Mouse (Mus musculus) frontal cortex, adult 2 months (tissue): ENCODE measurements at regions not wholly inside any gene's neighbourhood (a gene's known extent, or its start where the extent isn't known, plus 50 kb on each side); places are given as distances from the start of the nearest gene placed in this dataset.

Experiments used
- DNase-seq, 2 experiments: peaks; one replicate each; pipeline ENCODE4 v3.0.0; 2022; ENCODE audit warnings: low spot score in 1 of 2; ENCODE audit errors: extremely low spot score in 1 of 2

DNA sequence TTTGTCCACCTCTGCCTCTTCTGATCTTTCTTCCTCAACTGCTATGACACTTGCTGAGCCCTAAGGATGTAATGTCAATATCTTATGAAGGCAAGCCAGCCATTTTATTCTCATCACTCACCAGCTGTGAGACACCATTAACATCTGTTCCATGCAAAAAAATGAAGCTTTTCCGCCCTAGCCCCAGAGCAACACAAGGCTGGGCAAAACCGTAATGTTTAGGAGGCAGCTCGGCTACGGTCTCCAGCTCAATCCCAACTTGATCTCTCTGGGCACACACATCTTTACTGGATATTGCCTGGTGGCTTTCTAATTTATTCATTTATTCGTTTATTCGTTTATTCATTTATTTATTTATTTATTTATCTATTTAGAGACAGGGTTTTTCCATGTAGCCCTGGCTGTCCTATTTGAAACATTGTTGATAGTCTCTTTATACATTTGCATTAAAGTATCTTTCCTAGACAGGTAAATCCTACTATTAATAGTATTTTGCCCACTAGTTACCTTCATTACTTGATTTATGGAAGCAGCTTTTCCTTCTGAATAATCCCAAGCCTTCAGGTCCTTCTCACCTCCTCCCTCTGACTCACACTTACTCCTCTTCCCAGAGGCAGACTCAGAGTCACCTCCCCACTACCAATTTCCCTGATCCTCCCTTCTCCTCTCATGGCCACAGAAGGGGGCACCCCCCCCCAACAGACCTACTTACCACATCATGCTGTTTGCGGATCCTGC, 99.9 kb upstream of the Cpm start:
- no peak for DNase-seq

DNA sequence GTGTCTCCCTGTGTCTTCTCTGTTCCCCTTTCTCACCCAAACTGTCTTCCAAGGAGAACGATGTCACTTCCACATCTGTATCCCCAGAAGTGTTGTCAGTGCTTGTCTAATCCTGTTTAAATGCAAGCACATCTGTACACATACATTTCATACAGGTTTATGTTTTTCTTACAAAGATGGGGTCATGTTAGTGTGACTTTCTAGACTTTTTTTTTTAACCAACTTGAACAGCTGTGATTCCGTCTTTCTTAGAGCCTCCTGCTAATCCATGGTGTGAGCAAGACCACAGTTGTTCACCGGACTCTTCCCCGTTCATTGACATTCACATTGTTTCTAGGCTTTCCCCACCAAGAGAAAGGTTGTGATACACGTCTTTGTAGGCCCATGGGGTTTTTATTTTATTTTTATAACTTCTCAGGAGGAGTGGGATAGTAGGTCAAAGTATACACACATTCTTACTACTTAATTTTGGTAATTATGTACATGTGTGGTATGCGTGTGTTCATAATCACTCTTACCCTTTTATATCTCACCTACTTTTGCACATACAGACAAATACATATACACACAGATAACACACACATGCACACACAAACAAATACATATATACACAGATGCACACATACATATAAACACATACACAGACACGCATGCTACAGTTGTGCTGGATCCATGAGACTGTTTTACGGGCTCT, 100.6 kb upstream of the Cpm start:
- no peak for DNase-seq

DNA sequence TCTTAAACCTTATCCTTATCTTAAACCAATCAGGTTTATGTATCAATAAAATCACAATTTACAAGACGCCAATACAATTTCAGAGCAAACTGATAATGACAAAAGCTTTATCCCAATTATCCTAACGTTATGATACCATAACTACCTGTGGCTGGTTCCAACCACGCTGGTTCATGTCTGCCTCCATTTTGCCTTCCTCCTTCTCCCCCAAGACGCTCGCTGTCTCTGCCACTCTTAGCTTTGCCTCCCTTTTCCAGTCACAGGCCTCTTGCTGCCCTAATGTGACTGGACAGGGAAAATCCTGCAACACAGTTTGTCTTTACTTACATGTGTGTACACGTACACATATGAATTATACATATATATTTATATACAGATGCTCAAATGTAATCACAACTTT, 101.3 kb upstream of the Cpm start:
- no peak for DNase-seq

DNA sequence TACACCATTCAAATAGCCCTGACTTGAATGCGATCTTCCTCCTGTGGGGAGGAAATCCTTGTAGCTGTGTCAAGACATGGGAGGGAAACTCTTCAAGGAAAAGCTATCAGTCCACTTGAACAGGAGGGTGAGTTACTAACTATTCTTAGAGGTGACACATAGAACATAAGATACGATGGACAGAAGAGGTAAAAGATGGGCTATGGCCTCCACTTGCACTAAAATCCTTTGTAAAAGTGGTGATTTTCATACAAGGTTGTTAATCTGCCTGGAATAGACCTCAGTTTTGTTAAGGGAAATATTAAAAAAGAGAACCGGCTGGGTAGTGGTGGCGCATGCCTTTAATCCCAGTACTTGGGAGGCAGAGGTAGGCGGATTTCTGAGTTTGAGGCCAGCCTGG, 102.1 kb upstream of the Cpm start:
- DNase-seq = no peak

DNA sequence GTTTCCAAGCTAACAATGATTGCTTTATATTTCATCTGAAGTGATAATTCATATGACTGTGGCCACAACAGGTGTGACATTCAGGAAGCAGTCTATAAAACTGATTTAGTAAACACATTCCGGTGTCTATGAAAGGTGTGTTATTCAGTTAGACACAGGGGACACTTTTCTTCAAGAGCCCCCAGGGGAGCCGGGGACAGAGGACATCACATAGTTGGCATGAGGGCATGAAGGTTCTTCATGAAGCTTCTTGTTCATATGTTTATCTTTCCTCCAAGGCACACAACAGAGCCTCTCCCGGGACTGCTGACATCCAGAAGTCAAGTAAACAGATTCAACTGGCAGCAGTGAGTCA, 102.5 kb upstream of the Cpm start:
- DNase-seq = no peak

DNA sequence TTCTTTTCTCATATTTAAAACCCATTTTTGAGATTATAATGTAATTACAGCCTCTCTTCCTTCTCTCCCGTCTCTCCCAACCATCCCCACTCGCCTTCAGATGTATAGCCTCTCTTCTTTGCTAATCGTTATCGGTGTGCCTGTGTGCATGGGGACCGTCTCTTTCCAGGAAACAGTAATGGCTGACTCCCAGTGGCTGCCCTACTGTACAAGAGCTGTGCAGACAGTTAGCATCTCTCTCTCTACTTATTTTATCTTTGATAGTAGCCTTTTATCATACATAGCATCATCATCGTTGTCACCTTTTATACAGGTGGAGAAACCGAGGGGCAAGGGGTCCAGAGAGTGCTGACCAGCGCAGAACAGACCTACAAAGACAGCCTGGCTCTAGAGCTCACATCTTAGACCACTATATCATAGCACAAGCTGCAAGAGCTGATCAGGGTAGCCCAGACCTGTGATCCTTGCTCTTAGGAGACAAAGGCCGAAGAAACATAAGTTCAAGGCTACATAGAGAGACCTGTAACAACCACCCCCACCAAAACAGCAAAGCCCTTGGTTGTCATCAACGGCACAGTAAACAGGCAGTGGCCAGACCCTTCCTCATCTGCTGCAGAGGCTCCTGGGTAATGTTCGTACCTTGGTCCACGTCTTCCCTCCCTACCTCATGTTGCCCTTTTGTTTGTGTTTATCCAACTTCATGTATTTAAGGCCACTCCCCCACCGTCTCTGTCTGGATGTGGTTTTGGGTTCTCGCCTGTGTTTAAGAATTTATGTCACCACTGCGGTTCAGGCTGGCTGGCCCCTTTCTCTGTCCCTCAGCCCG, 103.1 kb upstream of the Cpm start:
- DNase-seq = no peak

DNA sequence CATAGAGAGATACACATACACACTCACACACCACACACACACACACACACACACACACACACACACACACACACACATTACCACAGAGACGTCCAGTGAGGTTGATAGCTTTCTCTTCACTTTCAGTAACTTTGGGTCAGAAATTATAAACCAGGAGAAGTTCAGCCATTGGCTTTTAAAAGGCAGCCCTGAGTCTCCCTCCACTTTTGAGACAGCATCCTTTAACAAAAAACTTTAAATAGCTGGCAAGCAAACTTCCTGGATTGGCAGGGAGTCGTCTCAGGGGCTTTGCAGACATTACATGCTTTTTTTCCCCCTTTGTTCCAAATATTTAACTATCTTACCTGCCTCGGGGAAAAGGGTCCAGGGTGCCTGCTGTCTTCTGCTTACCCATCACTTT, 103.7 kb upstream of the Cpm start:
- DNase-seq = no peak

DNA sequence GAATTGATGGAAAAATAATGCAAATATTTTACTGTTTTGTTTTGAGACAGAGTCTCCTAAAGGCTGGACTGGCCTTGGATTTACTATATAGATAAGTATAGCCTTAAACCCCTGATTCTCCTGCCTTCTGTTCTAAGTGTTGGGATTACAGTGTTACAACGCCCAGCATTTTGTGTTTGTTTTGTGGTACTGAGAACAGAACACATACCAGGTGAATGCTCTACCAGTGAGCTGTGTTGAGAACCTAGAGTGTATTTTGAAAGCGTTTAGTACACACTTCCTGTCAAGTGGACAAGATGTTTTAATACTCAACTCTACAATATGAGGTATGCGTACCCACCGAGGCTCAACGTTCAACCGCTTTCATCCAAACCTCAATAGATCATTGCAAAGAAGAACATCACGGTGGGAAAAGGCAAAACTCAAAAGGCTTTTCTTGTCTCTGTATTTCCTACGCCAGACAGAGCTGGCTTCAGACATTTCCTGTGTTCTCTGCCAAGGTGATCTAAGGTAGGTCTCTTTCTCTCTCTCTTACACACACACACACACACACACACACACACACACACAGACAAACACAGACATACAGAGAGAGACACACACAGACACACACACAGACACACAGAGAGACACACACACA, 104.3 kb upstream of the Cpm start:
- no peak for DNase-seq

DNA sequence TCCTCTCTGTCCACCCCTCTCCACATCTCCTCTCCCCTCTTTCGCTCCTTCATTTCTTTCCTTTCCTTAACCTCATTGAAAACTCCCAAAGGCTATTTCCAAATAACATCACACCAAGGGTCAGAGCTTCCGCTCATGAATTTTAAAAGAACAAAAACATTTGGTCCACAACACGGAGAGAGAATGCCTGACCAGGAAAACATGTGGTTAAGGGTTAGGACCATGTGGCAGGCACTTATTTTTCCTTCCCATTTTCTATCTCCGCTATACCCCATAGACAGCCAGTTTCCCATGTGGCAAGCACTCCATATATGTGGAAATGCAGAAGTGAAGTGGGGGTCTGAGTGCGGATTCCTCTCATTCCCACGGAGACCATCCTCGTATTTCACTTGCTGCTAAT, 105.2 kb upstream of the Cpm start:
- DNase-seq = no peak

DNA sequence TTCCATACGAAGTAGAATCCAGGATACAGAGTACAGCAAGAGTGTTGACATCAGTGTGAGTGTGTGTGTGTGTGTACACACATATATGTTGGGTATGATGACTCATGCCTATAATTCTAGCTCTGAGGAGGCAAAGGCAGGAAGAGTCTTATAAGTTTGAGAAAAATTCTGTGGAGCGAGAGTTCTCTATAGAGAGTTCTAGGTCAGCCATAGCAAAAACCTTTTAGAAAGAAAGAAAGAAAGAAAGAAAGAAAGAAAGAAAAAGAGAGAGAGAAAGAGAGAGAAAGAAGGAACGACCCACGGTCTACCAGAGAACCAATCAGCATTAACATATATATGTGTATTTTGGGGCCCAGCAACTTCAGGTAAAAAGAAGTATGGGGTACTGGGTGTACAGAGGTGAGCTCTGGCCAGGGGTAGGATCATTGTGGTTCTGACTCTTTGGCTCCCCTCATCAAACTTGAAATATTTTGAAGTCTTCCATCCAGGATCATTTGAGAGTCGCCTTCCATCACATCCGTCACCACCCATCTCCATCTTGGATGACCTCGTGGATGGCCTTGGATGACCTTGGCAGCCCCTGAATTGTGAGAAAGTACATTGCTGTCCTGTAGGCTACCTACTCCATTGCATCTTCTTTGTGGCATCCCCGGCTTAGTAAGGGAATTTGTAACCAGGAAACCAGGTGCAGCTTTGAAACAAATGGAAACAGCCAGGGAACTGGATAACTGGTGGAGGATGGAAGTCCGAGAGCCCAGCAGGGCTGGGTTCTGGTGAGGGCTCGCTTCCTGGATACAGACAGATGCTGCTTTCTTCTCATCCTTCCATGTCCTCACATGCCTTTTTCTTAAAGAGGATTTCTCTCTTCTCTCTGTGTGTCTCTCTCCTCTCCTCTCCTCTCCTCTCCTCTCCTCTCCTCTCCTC, 106.1 kb upstream of the Cpm start:
- no peak for DNase-seq

DNA sequence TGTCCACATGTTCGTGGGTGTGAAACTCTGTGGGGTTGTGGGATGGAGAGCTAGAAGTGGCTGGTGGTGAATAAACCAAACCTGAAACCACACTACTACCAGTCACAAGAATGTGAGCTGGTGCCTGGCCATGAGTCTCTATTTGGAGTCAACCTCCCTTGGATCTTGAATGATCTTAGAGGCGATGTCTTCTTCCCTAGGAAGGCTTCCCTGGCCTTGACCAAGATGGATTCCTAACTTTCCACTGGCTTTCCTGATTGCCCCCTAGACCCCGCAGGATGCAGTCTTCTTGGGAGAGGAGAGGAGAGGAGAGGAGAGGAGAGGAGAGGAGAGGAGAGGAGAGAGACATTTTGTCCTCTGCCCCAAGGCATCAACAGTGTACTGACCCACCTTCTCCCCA, 106.9 kb upstream of the Cpm start:
- DNase-seq = no peak

DNA sequence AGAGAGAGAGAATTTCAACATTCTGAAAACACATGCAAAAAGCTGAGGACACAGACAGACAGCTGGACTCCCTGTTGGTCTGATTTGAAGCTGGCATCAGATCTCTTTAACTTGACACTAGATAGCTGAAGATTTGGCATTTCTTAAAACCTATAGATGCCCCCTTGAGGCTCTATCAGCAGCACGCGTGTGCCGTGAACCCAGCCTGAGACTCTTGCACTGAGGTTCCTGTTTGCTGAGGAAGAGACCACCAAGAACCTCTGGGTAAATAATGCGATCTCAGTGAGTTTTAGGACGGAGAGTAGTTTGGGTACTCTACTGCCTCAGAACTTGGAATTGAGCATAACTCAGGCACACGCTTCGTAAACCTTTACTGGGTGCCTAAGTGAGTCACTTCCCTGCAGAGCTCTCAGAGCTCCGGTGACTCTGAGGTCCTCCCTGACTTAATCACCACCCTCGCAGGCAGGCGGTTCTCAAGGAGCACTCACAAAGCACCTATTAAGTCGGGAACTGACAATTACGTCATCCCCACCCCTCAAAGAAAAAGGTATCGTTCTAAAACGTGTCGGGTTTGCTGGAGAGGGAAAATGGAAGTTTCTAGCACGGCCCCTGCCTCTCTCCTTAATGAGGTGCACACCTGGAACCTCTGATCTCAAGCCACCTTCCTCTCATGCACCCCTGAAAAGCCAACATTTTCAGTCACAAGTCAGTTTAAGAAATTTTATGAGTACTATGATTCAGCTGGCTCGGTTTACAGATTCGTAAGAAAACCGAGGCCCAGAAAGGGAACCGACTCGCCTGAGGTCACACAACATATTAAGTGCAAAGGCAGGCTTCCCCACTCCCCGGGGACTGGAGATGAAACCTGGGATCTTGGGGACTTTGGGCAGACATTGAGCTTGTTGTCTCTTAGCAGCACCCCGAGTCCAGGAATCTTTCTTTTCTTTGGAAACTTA, 107.7 kb upstream of the Cpm start:
- peak in 1 of 2 experiments; percentile 8 for DNase-seq

DNA sequence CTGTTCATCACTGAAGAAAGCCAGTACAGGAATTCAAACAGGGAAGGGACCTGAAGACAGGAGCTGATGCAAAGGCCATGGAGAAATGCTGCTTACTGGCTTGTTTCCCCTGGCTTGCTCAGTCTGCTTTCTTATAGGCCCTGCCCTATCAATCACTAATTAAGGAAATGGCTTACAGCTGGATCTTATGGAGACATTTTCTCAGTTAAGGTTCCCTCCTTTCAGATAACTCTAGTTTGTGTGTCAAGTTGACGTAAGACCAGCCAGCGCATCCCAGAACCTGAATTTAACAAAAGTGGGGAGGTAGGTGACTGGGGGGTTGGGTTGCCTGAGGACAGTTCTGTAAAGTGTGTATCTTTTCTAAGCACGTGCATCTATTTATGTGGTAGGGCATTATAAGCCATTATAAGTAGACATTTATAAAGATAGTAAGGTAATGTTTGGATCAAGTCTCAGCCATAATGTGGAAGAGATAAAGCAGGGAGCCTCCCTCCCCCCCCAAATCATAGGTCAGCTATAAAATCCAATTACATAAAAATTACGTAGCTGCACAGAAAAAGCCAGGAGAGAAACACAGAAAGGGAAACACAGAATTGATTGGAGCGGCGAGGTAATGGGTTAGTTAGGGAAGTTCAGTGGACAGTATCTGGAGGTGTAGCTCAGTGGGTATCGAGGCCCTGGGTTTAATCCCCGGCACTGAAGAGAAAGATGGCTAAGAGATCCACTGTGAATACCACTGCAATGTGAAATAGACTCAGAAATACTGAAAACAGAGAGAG, 108.6 kb upstream of the Cpm start:
- no peak for DNase-seq

DNA sequence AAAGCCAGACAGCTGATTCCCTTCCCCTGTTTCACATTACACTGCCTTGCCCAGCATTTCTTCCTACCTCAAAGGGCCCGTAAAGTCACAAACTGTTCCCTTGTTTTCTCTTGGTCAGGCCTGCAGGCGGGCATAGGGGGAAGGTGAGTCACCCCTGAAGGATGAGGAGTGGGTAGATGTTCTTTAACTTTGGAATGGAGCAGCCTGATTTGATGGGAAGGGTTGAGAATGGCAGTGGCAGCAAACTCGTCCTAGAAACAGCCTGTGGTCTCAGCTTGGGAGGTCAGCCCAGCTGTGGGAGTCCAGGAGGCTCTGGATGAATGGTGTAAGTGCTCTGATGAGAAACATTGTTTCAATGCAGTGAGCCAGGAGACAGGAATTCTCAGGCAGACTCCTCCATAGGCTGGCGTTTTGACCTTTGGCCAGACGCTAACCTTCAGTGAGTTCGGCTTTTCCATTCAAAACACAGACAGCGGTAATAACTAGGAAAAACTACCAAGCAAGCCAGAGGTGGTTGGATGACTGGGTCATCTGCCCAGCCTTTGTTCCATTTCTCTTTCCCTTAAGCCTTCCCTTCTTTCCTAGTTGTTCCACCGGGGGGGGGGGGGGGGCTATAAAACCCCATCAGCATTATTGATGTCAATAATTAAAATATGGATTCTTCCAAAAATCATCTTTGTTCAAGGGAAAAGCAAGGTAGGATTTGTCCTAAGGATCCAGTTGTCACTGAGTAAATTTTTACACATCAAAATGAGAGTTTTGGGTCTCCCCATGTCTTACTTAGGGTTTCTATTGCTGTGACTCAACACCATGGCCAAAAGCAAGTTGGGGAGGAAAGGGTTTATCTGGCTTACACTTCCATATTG, 109.4 kb upstream of the Cpm start:
- no peak for DNase-seq

DNA sequence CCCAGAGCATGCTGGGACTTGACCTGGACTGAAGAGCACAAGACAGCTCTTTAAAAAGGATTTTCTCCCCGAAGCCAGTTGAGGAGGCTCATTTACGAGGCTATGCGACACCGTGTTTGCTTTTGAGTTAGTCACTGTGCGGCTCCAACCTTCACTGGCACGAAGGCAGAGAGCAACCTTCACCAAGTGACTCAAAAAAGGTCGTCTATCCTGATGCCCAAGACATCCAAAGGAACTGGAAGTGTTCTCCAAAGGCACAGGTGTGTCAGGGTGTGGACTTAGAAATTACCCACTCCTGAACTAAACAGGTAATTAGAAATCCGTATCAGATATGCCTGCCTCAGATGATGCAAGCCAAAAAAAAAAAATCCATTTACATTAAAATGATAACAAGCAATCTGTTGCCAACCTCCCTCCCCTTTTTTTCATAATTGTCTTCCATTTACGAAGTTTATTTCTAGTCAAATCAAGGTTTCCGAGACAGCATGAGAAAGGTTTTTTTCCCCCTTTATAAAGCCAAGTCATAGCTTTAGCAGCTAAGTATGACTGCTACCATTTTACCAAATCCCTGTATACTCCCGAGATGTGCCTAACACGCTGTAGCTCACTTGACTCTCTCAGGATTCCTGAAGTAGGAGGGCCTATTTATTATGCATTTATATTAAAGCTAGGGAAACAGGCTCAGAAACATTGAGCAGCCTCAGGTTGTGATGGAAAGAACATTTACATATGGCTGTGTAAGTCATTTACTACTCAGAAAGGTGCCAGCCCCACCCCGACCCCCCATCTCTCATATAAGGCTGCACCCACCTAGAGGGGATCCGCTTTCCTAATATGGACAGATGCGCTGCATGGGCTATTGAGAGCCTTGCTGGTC, 110.3 kb upstream of the Cpm start:
- no peak for DNase-seq
